Mouse (Mus musculus) erythroblast, embryonic 14.5 days (primary cell): ENCODE data around the gene Gm9903.

ENCODE experiments used
- GATA1 ChIP-seq: IDR thresholded peaks from 2 replicates; pipeline ENCODE4 v1.6.1; 2012; ENCODE audit warnings: low read length, inconsistent platforms, mixed read lengths
- TAL1 ChIP-seq: IDR thresholded peaks from 3 replicates; pipeline ENCODE4 v1.6.1; 2012; ENCODE audit warnings: low read length, inconsistent platforms, mixed read lengths

DNA sequence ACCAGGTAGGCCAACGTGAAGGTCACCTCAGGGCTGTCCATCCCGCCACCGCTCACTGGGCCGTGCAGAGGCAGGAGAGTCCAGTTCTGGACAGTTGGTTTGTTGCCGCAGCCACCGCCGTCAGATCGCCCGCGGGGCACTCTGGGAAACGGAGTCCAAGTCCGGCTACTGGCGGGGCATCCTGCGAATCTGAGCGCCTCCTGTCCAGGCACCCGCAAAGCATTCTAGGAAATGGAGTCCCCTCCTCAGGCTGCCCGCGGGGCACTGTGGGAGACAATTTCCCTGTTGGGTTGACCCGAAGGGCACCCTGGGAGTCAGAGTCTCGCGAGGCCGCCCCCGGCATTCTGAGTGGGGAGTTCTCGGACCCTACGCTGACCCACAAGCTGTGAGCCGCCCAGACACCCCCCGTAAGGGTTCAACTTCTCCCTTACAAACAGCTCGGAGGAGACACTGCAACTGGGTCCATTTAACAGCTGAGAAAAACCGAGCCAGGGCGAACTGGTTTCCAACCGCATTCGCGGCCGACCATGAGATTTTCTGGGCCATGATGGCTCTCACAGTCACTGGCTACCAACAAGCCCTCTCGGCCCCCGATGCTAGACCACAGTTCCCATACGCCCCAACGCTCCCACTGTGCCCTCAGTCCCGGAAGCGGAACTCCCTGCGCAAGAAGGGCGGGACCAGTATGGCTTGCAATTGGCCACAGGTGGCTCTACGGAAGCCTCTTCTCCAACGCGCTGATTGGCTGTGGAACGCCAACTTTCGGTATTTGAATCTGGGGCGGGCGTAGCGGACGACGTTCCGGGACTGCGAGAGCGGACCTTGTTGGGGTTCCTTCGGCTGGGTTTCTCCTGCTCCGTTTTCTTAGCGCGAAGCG, 28.3 kb downstream of the Gm9903 start, which contains the start of the genes Tacc3 and Tmem129:
- TF ChIP-seq TAL1 (no peak), GATA1 (no peak)
